Mouse (Mus musculus): ENCODE results near the gene Ttll6.

Gene Ttll6

DNA sequence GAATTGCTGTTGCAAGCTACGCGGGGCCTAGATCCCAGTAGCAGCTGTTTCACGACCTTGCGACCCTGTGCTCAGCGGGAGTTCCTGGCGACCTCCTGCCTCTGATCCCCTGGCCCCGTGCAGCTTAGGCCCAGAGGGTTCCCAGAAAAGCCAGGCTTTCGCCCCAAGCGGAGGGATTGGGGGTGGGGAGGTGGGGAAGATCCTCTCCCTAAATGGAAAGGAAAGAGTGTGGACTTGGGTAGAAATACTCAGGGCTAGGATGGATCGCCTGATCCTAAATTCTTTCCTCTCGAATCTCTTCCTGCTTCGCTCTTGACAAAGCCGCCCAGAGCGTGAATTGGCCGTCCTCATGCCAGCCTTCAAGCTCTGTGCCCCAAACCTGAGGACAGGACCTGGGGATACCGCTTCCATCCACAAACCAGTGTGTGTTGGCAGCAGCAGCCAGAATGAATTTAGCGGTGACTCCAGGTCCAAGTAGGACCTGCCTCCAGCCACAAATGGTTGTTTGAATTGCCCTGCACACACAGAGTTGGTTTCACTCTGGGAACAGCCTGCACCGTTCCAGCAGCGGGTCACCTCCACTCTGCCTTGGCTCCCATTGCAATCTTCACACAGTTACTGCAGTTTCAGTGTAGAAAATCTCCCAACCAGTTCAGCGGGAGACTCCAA is 37.3 kb downstream of the Ttll6 start:
- no peak for DNase-seq

DNA sequence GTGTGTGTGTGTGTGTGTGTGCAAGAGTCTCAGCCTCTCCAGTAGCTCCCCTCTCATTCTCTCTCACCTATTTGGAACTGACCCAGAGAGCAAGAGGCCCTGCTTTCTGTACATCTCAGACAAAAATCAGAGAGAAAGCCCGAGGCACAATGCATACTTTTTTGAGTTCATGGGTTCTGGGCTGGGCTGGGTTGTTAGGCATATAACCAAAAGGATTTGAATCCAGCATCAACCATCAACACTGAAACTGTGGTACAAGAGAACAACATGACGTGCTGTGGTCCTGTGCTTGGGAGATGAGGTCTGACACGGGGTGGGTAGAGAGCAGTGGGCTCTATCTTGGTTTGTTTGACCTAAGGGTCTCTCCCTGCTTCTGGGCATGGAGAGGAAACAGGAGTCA is 38.0 kb downstream of the Ttll6 start:
- no peak for DNase-seq

DNA sequence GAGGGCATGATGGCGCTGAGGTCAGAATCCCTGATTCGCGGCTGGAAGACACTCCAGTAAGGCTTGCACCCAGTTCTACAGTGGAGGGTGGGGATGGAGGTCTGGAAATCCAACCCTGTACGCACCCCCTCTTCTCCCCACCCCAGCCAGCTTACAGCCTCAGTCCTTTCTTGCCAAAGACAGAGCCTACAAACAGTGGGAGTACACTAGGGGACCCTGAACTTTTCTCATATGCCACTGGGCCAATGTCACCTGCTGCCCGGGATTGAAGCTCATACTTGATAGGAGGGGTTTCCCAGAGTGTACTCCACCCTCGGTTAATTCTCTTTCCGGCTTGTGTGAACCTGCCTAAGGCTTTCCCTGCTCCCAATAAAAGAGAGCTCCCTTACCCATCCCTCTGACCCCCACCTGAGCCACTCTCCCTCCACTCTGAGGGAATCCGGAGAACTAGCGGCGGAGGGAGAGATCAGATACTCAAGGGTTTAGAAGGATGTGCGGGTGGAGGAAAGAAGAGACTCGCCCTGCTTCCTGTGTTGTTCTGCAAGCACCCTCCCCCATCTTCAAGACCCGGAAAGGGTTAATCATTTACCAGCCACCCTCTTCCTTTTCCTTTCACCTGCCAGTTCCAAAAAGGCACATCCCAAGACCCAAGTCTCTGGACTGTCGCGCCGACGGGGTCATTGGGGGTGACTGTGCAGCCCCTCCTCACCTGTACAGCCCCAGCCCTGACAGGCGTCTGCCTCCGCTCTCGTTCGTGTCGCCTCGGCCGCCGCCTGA is 39.1 kb downstream of the Ttll6 start:
- no peak for DNase-seq

DNA sequence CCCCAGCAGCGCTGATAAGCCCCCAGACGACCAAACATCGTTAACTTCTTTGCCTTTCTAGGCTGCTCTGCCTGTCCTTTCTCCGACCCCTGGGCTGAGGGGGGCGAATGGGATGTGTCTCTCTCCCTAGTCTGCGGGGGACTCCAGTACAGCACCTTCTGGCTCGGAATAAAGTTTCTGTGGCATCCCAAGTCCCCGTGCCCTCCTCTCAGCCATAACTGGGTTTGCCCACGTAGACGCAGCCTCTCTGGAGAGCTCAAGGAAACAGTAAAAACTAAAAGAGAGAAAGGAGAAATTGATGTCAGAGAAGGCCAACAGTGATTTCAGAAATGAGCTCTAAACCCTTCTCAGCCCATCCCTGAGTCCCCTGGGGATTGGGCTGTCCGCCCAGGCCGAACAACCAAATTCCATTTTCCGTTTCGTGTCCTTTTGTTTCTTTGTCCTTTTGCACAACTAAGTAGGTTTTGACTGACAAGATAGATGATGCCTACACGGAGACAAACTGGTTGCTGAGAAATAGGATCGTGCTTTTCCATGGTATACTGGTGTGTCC is 39.8 kb downstream of the Ttll6 start:
- no peak for DNase-seq

DNA sequence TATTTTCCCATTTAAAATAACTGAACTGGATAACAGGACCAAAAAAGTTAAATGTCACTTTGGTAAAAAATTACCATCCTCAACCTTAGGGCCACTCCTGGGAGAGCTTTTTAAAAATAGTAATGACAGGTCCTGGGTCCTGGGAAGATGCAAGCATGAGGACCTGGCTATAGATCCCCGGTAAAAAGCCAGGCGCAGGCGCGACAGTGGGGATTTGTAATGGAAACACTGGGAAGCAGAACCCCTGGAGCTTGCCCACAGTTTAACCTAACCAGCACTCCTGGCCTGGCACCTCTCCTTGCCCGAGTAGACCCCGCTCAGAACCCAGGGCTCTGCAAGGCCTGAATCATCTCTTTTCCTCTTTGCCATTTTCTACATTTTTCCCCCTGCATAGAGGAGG is 41.3 kb downstream of the Ttll6 start:
- no peak for DNase-seq

DNA sequence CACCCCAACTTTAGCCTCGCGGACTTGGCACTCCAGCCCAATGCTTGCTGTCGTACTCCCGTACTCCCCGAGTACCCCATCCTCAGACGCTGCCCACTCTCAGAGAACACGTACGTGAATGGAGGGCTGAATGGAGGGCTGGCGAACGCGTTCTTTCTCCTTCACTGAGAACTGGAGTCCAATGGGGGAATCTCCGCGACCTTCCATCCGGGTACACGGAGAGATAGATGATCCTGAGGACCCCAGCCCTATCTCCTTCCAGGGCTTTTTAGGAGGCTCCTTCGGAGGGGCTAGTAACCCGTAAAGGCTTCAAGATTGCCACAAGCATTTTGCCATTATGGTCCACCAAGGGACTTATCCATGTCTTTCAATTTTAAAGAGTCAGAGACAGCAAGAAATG is 41.9 kb downstream of the Ttll6 start:
- no peak for DNase-seq

DNA sequence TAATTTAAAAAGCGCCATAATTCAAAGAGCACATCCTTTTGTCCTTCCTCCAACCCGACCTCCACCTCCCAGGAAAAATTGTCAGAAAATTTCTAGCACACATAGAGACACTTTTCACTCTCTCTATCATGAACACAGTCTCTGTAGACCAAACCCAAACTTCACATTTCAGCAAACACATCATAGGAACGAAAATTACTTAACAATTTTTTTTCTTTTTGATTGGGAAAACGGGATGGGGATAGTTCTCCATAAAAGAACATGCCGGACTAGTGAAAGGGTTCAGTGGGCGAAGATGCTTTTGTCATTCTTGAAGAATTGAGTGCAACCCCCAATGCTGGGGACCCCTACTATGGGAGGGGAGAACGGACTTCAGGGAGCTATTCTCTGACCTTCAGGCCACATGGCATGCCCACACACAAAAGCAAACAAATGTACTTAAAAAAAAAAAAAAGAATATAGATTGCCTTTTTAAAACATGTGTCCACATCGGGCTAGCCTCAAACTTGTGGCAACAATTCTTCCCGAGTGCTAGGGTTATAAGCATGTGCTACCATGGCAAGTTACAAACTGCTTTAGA is 42.5 kb downstream of the Ttll6 start:
- no peak for DNase-seq

DNA sequence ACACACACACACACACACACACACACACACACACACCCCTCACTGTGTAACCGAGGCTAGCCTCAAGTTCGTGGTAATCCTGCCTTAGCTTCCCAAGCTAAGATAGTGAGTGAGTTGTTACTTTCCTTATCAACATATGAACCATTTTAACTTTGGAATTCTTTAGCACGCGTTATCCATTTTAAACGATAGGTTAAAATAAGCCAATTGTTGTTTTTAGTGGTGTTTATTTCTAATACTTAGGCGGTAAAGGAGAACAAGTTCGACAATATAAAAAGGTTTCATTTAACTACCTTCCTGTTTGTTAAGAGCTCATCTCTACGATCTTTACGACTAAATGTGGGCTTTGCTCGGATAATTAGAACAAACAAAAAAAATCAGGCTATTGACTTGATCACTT is 43.3 kb downstream of the Ttll6 start:
- no peak for DNase-seq

DNA sequence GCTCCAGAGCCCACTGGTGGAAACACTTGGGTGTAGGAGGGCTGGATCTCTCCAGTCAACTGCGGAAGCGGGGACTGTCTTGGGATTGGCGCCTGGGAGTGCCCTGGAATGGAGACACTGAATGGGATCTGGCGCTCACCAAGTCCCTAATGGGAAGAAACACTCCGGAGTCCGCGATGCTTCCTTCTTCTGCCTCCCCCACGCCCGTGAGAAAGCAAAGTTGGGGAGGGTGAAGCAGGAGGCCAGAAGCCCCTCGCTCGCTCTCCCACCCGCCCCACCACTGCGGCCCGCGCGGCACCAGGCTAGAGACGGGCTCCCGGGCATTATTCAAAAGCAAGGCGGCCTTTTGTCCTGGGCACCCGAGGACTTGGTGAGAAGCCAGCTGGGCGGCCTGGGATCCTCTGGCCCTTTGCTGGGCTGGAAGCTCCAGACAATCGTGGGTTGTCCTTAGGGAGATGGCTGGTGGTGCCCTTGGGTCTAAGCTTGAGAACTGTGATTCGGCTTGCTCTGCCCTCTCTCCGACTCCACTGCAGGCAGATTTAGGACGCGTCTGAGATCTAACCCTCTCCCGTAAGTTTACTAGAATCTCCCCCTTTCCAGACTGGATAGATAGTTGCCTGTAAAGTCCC is 44.1 kb downstream of the Ttll6 start:
- no peak for DNase-seq

DNA sequence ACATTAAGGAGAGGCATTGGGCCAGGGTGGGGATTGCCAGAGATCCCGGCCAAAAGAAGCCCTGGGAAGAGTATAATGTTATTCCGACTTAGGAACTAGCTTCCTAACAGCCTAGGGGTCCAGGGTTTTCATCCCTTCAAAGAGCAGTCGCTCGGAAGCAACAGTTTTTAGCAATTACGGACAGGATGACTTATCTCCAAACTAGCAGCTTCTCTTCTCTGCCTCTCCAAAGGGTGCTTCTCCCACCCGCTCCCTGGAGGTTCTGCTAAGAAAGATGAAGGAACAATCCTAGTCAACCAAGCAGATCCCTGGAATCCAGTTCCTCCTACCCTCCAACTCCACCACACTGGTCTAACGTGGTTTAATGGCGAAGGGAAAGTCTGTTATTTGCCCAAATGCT is 44.8 kb downstream of the Ttll6 start:
- DNase-seq, result no peak

DNA sequence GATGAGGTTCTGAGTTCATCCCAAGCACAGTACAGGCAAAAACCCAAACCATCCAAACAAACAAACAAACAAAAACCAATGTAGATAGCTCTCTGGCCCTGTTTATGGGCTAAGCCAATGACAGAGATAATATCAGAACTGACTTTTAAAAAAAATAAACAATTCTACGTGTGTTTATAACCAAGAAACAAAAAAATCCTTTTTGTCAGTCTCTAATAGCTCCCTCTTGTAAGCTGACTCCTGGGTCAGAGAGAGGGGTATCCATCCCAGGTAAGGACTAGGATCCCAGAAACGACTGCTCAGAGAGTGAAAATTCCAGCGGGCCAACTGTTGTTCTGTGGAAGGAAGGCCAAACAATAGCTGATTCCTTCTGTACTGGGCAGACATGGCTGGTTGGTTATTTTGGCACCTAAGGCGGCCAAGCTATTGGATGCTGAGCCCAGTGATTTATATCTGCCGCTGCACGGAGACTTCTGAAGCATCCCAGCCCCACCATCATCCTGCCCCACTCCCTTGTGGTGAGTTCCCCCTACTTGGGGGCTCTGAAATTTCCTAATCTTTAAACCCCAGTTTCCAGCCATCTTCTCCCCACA is 45.4 kb downstream of the Ttll6 start:
- DNase-seq, result no peak

DNA sequence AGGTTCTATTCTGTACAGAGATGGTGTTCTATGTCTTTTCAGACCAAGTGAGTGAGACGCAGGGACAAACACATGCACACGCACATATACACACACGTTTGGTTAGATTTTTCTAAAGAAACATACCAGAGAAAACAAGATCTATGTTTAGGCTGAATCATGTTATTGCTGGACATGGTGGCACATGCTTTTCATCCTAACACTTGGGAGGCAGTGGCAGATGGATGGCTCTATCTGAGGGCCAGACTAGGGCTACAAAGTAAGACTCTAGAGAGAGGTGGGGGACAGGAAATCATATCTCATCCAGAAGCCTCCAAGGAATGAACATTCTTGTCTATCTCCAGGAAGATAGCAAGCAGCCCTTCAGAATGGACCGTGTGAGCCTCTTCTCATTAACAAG is 47.5 kb downstream of the Ttll6 start:
- no peak for DNase-seq

DNA sequence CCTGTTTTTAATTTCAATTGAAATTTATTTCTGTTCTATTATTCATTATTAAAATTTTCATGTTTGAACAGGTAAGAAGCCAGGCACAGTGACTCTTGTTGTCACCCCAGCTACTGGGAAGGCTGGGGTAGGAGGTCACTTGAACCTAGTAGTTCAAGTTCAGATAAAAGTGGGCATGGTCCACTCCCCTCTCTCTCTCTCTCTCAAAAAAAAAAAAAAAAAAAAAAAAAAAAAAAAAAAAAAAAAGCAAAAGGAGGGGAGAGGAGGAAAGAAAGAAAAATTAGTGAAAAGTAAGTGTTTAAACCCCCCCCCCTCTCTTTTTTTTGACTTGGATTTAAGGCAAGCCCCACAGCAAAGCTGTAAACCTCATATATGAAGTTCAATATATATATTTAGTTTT is 50.6 kb downstream of the Ttll6 start:
- no peak for DNase-seq

DNA sequence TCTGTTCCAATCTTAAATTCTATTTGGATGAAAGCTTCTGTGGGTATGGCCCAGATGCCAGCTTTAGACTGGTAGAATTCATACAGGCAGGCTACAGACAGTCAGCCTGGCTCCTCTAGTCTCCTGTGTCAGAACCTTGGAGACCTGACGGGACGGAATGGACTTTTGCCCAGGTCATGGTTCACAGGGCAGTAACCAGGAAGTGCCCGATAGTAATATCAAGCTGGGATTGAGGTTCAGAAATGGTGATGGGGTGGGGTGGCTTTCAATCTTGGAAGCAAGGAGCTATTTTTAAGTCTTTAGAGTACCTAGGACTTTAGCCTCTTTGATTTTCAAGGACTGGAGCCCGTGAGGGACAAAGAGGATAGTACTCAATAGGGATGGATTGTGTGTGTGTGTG is 53.7 kb downstream of the Ttll6 start:
- DNase-seq, result no peak

DNA sequence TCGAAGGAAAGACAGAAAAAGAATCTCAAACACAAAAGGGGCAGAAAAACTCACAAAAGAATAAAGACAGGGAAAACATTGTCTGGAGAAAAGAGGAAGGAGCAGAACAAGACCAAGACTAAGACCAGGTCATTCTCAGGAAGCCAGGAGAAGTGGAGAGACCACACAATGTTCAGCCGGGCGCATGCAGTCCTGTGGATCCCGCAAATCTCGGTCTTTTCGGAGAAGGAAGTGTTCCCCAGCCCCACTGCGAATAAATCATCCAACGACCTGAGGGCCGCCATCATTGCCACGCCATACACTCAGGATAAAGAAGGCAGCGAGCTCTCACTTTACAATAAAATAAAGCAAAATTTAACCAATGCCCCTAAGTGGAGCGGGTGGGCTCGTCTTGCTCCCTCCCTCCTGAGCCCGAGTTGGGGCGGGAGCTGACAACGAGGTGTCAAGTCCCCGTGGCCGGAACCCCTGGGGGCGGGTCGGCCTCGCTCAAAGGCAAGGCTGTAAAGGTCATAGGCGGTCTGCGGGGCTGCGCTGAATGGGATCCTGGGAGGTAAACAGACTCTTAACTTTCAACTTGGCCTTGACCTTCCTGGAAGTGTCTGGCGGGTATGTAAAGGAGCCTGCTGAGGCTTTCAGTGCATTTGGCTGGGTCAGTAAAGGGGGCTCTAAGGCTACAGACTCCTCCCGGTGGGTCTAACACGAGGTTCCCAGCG is 56.4 kb downstream of the Ttll6 start:
- DNase-seq, result no peak

DNA sequence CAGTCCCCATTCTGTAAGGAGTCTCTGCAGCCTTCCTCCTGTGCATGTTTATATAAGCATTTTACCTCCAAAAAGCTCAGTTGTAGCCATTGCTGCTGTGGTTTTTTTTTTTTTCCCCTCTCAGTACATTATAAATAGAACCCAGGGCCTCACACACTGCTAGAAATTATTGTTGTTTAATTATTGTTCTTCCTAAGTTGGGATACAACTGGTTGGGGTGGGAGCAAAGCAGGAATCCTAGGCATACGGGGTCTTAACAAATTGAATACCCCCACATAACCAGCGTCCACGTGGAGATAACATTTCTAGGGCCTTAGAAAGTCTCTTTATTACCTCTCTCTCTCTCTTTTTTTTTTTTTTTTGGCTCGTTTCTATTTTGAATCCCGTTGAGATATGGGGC is 57.5 kb downstream of the Ttll6 start:
- no peak for DNase-seq

DNA sequence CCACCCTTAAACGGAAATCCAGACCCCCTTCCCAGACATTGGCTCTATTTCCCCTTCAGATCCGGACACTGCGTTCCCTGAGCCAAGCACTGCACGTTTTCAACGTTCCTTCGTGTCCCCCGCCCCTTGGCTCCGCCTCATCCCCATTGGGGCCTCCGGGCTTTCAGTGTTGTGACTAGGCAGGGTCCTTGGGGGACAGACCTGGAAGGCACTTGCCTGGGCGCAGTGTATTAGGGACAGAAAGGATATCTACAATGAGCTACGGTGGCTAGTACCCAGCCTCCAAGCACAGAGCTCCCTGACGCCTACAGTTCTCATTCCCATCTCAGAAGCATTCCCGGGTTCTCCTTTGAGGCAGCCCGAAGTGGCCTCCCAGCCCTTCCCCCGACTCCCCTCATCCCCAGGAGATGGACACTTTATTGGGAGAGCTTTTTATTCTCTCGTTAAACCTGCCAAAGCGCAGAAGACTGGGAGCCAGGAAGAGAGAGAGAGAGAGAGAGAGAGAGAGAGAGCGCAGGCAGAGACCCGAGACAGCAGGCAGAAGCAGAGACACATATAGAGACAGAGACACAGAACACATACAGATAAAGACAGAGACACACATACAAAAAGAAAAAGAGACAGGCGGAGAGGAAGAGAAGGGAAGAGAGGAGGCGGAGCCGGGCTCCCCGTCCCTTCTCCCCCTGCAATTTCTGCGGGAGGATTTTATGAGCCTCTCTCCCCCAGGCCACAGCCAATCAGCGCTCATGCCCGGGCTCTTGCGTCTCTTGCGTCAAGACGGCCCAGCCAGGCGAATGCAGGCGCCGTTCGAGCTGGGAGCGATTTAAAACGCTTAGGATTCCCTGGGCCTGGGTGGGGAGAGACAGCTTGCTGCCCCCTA is 60.2 kb downstream of the Ttll6 start, which contains the start of gene Hoxb13:
Gene Hoxb13, plus strand, starts transcription at position 796 of the 880 bp plus-strand sequence.
- DNase-seq, result no peak

DNA sequence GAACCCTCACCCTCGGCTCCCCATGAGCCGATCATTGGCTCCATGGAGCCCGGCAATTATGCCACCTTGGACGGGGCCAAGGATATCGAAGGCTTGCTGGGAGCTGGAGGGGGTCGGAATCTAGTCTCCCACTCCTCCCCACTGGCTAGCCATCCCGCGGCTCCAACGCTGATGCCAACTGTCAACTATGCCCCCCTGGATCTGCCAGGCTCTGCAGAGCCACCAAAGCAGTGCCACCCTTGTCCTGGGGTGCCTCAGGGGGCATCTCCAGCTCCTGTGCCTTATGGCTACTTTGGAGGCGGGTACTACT is 60.8 kb downstream of the Ttll6 start:
- no peak for DNase-seq

DNA sequence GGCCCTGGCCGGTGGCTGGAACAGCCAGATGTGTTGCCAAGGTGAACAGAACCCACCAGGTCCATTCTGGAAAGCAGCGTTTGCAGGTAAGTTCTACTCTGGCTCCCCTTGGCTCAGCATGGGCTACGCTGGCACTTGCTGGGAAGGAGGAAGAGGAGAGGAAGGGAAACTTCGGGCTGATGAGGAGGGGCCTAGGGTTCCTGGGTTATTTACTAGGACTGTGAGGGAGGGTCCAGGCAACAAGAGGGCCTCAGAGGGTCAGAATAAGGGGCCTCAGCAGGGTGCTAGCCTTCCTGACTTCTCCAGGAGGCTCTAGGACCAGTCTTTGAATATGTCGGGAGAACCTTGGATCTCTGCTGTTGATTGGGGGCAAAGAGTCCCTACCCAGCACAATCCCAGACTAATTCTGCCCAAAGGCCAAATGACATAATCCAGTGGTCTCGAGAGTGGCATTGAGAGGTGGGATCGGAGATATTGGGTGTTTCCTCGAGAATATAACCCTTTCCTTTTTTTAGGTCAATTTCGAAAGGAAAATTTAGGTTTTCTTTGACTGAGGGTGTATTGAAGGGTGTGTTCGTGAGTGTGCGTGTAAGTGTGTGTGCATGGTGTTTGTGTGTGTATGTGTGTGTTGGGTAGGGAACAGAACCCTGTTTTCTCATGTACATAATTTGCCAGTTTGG is 61.5 kb downstream of the Ttll6 start:
- no peak for DNase-seq

DNA sequence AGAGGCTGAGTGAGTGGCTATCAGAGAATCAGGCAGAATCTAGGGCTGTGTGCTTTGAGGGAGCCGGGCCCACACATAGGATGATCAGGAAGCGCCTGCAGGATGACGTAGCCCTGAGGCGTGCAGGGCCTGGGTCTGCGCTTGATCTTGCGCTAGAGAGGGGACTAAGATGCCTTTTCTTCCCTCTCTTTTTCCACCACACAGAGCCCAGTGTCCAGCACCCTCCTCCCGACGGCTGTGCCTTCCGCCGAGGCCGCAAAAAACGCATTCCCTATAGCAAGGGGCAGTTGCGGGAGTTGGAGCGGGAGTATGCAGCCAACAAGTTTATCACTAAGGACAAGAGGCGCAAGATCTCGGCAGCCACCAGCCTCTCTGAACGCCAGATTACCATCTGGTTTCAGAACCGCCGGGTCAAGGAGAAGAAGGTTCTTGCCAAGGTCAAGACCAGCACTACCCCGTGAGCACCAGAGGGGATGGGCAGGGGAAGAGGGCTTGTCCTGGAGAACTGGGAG is 62.2 kb downstream of the Ttll6 start:
- DNase-seq, result no peak

DNA sequence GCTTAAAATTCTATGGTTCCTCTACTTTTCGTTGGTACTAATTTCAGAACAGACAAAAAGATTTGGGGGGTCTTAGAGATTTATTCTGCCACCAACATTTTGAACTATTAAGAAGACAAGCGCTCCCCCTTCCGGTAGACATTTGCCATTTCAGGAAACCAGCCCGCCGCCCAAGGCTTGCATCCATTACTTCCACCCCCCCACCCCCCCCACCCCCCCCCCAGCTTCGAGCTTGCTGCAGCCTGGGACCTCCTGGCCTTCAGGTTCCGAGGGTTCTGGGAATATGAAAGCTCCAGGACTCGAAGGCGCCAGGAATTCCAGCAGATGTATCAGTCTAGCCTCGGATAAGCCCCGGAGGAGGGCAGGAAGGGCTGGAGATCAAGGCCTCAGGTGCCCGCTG is 65.1 kb downstream of the Ttll6 start:
- peak; percentile 35 for DNase-seq

Measured in thymus, postnatal 25 days (tissue).